Mouse (Mus musculus): ENCODE measurements around the gene Sash3. TPM values are rescaled to one million over a fixed set of nuclear protein-coding genes. Genes with fewer than 3 reads are reported as not detected.
A peak's percentile ranks its signal among the peaks of the same experiment; 100 is the strongest.

Gene Sash3
- polyA plus RNA-seq, 1 experiment from 2014 or later, result 2.1 TPM

DNA sequence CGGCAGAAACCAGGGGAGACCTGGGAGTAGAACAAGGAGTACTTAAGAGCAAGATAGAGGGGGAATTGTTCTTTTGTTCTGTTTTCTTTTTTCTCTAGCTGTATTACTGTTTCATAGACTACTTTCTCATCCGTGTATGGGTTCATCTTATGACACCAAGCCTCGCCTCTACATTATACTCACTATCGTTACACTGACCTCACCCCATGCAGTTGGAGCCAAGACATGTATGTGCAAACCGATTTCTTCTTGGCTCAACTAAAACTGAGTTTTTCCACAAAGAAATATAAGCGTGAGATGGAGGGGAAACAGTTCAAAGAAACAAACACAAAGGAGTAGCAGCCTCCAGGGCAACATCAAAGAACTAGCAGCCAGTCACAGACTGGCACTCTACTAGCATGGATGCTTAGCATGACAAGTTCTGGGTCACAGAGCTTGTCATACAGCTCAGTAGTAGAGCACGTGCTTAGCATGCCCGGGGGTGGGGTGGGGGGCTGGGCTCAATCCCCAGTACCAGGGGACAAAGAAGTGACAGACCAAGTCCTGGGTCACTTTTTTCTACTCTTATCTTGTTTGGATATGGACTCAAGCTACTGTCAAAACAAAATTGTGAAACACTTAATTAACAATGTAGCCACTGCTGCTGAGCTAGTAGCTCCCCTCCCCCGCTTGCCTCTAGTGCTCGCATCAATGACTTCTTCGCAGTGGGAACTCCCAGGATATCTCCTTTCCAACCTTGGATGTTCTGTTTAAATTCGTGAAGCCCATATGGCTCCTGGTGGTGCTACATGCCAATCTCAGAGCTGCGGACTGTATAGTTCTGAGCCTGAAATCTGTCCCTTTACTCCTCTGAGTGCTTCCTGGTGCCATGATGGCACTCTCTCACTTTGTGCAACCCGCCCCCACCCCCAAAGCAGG lies 47.3 kb downstream of the Sash3 start:
- no peaks in the 10 kb centered on the region for H3K4me1 ChIP-seq
- no peaks in the 10 kb centered on the region for H3K9me3 ChIP-seq (replicated peaks)
- no peak overlapping the region for H3K27ac ChIP-seq
- peak; percentile 87; the same call in 1 of the 2 replicates for ATAC-seq (replicated peaks; ENCODE audit: low FRiP score)
- H3K9ac ChIP-seq, result no peak overlapping the region
- H3K4me2 ChIP-seq, result no peak overlapping the region
- peaks cover 16% of the 10 kb centered on the region; the same call in 1 of the 2 replicates for H3K36me3 ChIP-seq
- no peaks in the 10 kb centered on the region for H3K27me3 ChIP-seq
- H3K4me3 ChIP-seq (replicated peaks), result no peak overlapping the region
- WGBS, result 69% methylated on average over 14 of the region's 14 CpGs

DNA sequence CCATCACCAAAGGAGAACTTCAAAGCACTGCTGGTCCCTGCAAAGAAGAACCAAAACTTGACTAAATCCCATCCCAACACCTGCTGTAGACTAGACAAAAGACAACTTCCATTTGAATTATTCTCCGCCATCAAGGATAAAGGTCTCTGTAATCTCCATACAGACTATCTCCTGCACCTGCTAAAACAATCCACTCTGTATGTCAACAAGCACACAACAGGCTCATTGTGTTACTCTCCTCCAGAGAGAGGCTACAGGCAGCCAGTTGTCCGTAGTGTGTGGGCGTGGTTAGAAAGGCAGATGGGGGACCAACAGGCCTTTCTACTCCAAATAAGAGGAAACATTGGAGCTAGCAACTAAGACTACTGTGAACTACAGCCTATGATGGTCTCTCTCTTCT lies 51.6 kb downstream of the Sash3 start:
- 90% methylated on average over 3 of the region's 3 CpGs for WGBS

DNA sequence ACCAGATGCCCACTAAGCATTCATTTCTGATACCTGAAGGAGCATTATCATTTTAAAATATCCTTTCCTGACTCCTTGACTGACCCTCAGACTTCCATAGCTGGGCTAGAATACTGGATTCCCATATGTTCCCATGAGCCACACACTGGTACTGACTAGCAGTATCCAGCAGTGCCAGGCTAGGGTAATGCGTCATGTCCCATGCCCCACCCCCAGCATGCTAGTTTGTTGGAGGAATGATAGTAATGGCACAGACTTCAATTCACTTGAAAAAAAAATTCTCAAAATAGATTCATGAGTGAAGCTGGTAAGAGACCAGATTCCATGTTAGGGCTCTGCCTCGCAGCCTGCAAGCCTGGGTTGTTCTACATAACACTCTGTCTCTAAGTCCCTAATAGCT lies 52.8 kb downstream of the Sash3 start:
- no peak for ATAC-seq (replicated peaks; ENCODE audit: low FRiP score)
- Histone ChIP-seq H3K4me1 (no peaks in the 10 kb centered on the region), H3K4me3 (replicated peaks) (no peak overlapping the region), H3K27ac (no peak overlapping the region), H3K4me2 (no peak overlapping the region), H3K36me3 (no peaks in the 10 kb centered on the region), H3K9me3 (replicated peaks) (no peaks in the 10 kb centered on the region), H3K27me3 (no peaks in the 10 kb centered on the region), H3K9ac (no peak overlapping the region)
- WGBS, result 86% methylated on average over 2 of the region's 2 CpGs

More for the DNA sequence above, 51.6 kb downstream of the Sash3 start:
- no peaks in the 10 kb centered on the region for H3K4me1 ChIP-seq
- no peak overlapping the region for H3K4me3 ChIP-seq (replicated peaks)
- no peaks in the 10 kb centered on the region for H3K9me3 ChIP-seq (replicated peaks)
- H3K36me3 ChIP-seq, result no peaks in the 10 kb centered on the region
- H3K4me2 ChIP-seq, result no peak overlapping the region
- ATAC-seq (replicated peaks; ENCODE audit: low FRiP score), result no peak
- H3K27ac ChIP-seq, result no peak overlapping the region
- H3K27me3 ChIP-seq, result no peaks in the 10 kb centered on the region
- no peak overlapping the region for H3K9ac ChIP-seq

DNA sequence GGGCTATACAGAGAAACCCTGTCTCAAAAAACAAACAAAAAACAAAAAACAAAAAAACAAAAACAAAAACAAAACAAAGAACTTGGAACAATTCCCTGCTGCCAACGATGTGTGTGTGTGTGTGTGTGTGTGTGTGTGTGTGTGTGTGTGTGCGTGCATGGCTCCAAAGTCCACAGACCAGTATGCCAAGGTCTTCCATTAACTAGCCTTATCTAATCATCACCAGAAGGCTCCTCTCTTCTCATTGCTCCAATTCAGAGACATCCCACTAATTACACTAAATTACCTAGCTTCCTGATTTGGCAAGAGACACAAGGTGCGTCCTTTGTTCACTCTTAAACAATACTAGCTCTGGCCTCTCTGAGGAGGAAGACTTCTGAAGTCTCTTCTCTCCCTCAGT lies 54.5 kb downstream of the Sash3 start:
- no peak overlapping the region for H3K9ac ChIP-seq
- no peaks in the 10 kb centered on the region for H3K27me3 ChIP-seq
- H3K9me3 ChIP-seq (replicated peaks), result no peaks in the 10 kb centered on the region
- no peak overlapping the region for H3K4me3 ChIP-seq (replicated peaks)
- ATAC-seq (replicated peaks; ENCODE audit: low FRiP score), result no peak
- H3K4me1 ChIP-seq, result no peaks in the 10 kb centered on the region
- H3K4me2 ChIP-seq, result no peak overlapping the region
- 79% methylated on average over 3 of the region's 3 CpGs for WGBS
- no peaks in the 10 kb centered on the region for H3K36me3 ChIP-seq
- H3K27ac ChIP-seq, result no peak overlapping the region

DNA sequence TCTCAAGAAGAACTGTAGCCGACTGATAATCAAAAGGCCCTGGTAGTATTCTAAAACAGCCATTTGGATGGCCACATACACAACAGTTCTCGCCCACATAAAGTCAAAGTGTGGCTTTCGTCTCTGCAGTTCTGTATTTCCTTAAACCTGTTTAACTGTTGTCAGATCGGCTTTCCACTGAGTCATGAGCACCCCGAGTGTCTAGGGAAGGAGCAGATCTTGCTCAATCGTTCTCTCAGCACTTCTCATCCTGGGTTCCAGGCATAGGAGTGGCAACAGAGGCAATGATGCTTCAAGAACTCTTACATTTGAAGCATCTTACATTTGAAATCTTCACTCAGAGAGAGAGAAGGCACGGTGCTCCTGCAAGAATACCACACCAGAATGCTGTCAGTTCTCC lies 55.7 kb downstream of the Sash3 start:
- 80% methylated on average over 7 of the region's 7 CpGs for WGBS
- H3K9ac ChIP-seq, result no peak overlapping the region
- no peak overlapping the region for H3K27ac ChIP-seq
- no peak for ATAC-seq (replicated peaks; ENCODE audit: low FRiP score)
- no peaks in the 10 kb centered on the region for H3K27me3 ChIP-seq
- no peak overlapping the region for H3K4me3 ChIP-seq (replicated peaks)
- no peak overlapping the region for H3K4me2 ChIP-seq
- H3K36me3 ChIP-seq, result no peaks in the 10 kb centered on the region
- no peaks in the 10 kb centered on the region for H3K9me3 ChIP-seq (replicated peaks)
- H3K4me1 ChIP-seq, result no peaks in the 10 kb centered on the region

DNA sequence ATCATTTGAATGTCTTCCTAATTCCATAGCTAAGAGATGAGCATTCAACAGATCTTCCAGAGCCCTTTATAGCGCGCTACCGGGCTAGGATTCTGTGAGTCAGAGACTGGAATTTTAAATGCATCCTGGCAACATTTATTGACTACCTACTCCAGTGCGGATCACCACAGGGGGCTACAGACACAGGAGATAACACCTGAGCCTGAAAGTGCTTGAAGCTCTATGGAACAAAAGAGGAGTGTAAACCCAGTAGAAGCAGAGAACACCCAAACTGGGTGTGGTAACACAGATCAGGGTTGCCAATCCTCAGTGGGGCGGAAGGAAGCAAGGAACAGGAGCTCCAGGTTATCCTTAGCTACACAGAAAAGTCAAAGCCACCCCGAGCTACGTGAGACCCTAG lies 56.2 kb downstream of the Sash3 start:
- Histone ChIP-seq H3K9me3 (replicated peaks) (no peaks in the 10 kb centered on the region), H3K9ac (no peak overlapping the region), H3K4me1 (peaks cover 1% of the 10 kb centered on the region; the same call in 1 of the 2 replicates), H3K27ac (no peak overlapping the region), H3K4me3 (replicated peaks) (no peak overlapping the region), H3K36me3 (no peaks in the 10 kb centered on the region), H3K4me2 (no peak overlapping the region), H3K27me3 (no peaks in the 10 kb centered on the region)
- 89% methylated on average over 7 of the region's 7 CpGs for WGBS
- ATAC-seq (replicated peaks; ENCODE audit: low FRiP score), result no peak

DNA sequence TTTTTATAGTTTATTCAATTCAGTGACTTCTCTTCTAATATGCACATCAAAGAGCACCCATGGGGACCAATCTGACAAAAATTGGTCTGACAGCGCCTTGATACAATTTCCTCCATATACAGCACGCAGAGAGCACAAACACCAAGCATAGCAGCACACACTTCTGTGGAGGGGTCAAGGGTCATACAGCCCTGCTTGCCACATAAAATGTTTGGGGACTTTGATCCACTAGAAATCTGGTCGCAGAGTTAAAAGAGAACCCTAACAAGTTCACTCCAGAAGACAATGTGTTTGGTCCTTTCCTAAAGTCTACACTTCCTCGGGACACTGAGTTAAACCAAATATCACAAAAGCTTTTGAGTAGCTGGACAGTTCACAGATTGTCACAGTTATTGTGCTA lies 56.8 kb downstream of the Sash3 start:
- no peak for ATAC-seq (replicated peaks; ENCODE audit: low FRiP score)
- Histone ChIP-seq H3K4me2 (no peak overlapping the region), H3K27ac (no peak overlapping the region), H3K27me3 (no peaks in the 10 kb centered on the region), H3K9me3 (replicated peaks) (no peaks in the 10 kb centered on the region), H3K36me3 (no peaks in the 10 kb centered on the region), H3K4me1 (peaks cover 4% of the 10 kb centered on the region; the same call in 1 of the 2 replicates), H3K4me3 (replicated peaks) (no peak overlapping the region), H3K9ac (no peak overlapping the region)
- 70% methylated on average over 4 of the region's 4 CpGs for WGBS

DNA sequence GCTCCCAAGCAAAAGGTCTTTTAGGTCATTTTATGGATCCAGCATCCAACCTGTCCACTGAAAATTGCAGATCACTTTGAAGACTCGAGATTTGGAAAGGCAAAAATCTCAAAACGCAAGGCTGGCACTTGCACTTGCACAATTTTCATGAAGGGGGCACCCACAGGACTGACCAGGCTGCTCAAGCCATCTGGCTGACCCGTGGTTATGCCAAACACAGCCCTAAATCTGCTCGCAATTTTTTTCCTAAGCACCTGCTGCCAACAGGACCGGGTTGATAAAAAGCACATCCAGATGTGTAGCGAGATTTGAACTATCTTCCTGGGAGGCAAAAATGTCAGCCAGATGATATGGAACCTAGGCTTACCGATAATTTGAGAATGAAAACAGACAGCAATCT lies 57.5 kb downstream of the Sash3 start:
- Histone ChIP-seq H3K4me1 (peaks cover 4% of the 10 kb centered on the region; the same call in 1 of the 2 replicates), H3K9me3 (replicated peaks) (no peaks in the 10 kb centered on the region), H3K27ac (no peak overlapping the region), H3K27me3 (no peaks in the 10 kb centered on the region), H3K4me2 (no peak overlapping the region), H3K4me3 (replicated peaks) (no peak overlapping the region), H3K36me3 (no peaks in the 10 kb centered on the region), H3K9ac (no peak overlapping the region)
- 74% methylated on average over 7 of the region's 7 CpGs for WGBS
- no peak for ATAC-seq (replicated peaks; ENCODE audit: low FRiP score)

DNA sequence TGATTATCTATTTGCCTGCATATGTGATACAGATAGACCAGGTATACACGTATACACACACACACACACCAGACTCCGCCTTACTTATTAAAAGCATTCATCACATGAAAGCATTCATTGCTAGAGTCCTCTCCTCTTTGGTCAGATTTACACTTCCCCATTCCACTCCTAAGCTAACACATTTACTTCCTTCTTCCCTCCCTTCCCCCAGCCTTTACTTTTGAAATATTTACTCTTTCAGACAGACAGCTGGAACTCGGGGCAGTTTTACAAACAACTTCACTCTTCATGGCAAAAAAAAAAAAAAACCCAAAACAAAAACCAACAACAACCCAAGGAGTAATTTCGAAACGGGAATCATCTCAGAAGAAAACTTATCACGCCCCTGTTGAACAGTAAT lies 58.2 kb downstream of the Sash3 start:
- Histone ChIP-seq H3K9me3 (replicated peaks) (no peaks in the 10 kb centered on the region), H3K4me1 (peaks cover 4% of the 10 kb centered on the region; the same call in 1 of the 2 replicates), H3K9ac (no peak overlapping the region), H3K4me2 (no peak overlapping the region), H3K36me3 (no peaks in the 10 kb centered on the region), H3K4me3 (replicated peaks) (no peak overlapping the region), H3K27ac (no peak overlapping the region), H3K27me3 (no peaks in the 10 kb centered on the region)
- no peak for ATAC-seq (replicated peaks; ENCODE audit: low FRiP score)
- WGBS, result 73% methylated on average over 6 of the region's 6 CpGs

DNA sequence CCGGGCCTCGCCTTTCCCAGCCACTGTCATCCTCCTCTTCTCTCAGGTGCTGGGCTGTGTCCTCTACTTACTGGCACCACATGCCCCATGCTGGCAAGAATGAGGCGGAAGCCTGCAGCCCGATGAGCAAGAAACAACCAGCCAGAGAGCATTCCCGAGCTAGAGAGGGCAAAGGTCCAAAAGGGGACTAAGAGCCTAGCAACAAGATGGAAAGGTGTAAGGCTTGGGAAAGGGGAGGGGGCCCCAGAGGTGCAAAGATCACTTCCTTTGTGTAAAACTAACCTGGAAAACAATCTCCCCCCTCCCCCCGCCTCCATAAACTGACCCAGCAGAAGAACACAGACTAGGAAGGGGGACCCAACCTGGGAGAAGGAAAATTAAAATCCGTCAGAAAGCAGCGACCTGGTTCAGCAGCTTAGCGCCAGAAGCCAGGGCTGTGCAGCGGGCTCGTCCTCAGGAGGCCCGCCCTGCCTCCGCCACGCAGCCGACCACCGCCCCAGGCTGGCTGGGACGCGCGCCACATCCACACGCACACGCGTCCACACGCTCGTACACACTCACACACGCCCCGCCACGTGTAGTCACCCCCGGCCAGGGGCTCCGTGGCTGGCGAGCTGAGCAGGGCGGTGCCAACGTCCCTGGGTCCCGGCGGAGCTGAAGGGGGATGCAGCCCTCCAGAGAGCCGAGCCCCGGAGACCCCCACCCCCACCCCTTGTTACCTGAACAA lies 61.7 kb downstream of the Sash3 start:
- Histone ChIP-seq H3K4me1 (peaks cover 4% of the 10 kb centered on the region; the same call in 1 of the 2 replicates), H3K4me3 (replicated peaks) (peak overlapping the region; percentile 73), H3K36me3 (no peaks in the 10 kb centered on the region), H3K27me3 (peaks cover 4% of the 10 kb centered on the region; the same call in 1 of the 2 replicates), H3K9me3 (replicated peaks) (no peaks in the 10 kb centered on the region), H3K4me2 (peak overlapping the region; percentile 59), H3K9ac (peak overlapping the region; percentile 61), H3K27ac (peak overlapping the region; percentile 60)
- 15% methylated on average over 31 of the region's 36 CpGs for WGBS
- ATAC-seq (replicated peaks; ENCODE audit: low FRiP score), result peak; percentile 84

DNA sequence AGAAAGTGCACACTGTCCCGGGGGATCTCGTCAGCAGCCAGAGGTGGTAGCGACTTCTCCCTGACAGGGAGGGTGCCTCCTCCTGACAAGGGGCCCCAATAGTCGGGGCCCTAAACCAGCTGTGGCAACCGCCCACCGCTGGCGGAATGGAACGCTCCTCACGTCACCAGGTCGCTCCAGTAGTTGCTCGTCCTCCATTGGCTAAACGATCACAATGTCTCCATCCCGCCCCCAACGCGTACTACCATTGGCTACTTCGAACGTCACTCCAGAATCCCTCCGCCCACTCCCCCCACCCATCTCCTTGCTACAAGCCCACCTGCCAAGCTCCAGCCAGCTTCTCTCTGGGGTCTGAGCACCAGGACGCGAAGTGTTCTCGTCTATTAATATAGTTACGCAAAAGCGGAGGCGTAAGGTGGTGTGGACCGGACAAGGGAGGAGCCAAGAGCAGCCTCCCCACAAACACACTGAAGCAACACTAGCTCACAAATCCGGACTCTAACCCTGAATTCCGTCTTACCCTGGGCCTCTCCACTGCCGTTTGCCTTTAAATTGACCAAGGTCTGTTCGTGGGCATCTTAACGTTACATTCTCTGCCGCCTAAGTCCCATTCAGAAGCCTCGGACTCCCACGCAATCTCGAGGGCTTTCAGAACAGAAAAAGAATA lies 62.4 kb downstream of the Sash3 start, which contains the start of gene Zdhhc9:
Gene Zdhhc9, minus strand, starts transcription at position 360 of the 667 bp plus-strand sequence.
- Histone ChIP-seq H3K27me3 (peaks cover 7% of the 10 kb centered on the region; the same call in 1 of the 2 replicates), H3K9me3 (replicated peaks) (no peaks in the 10 kb centered on the region), H3K4me1 (peaks cover 4% of the 10 kb centered on the region; the same call in 1 of the 2 replicates), H3K4me2 (peak within 1 kb of the TSS; percentile 59), H3K9ac (peak within 1 kb of the TSS; percentile 61), H3K4me3 (replicated peaks) (peak within 1 kb of the TSS; percentile 73), H3K36me3 (no peaks in the 10 kb centered on the region), H3K27ac (peak within 1 kb of the TSS; percentile 61)
- ATAC-seq (replicated peaks; ENCODE audit: low FRiP score), result peak; percentile 98
- WGBS, result 18% methylated on average over 34 of the region's 34 CpGs

Data from kidney, embryonic 15.5 days (tissue).